Mouse (Mus musculus) gastrocnemius, adult 18-20 months (tissue): ENCODE measurements around the gene Trim7. TPM values are rescaled to one million over a fixed set of nuclear protein-coding genes. Genes with fewer than 3 reads are reported as not detected.
"Not testable (repeated sequence)": the region's sequence is repeated elsewhere in the genome, so short reads cannot be mapped to it uniquely, and the experiment has no call there.

Source experiments
- DNase-seq: peaks from one replicate; pipeline ENCODE4 v3.0.0; 2021; ENCODE audit warnings: low spot score
- total RNA-seq, 2 experiments: library from RNA; stranded (reverse); gene quantifications; 2 replicates each; pipeline ENCODE4 v1.2.3; 2021

Trim7 gene
- total RNA-seq, 2 experiments from 2014 or later, result 34.7 to 41.9 TPM

- no peak for DNase-seq
These were observed 20.9 kb downstream of the Trim7 start for GRCm38 (mm10) chr11:48846881-48847280.

GRCm38 (mm10) chr11:48850240-48850639, 24.3 kb downstream of the Trim7 start:
- DNase-seq, result no peak

GRCm38 (mm10) chr11:48851270-48851995, 25.5 kb downstream of the Trim7 start:
- DNase-seq, result no peak

- DNase-seq, result no peak
These were observed 26.2 kb downstream of the Trim7 start for GRCm38 (mm10) chr11:48852190-48852589.

GRCm38 (mm10) chr11:48852624-48853473, 26.9 kb downstream of the Trim7 start:
- DNase-seq, result no peak

- peak; percentile 91 for DNase-seq
These were observed 27.7 kb downstream of the Trim7 start for GRCm38 (mm10) chr11:48853474-48854180.

GRCm38 (mm10) chr11:48859014-48859413, 33.1 kb downstream of the Trim7 start:
- peak; percentile 72 for DNase-seq

GRCm38 (mm10) chr11:48862784-48863319, 36.9 kb downstream of the Trim7 start:
- no peak for DNase-seq

GRCm38 (mm10) chr11:48863808-48864207, 37.9 kb downstream of the Trim7 start:
- no peak for DNase-seq

- no peak for DNase-seq
These were observed 40.5 kb downstream of the Trim7 start for GRCm38 (mm10) chr11:48866481-48866880.

GRCm38 (mm10) chr11:48869380-48870110, 43.6 kb downstream of the Trim7 start:
- DNase-seq, result no peak

- no peak for DNase-seq
These were observed 44.8 kb downstream of the Trim7 start for GRCm38 (mm10) chr11:48870781-48871180.

- peak; percentile 70 for DNase-seq
These were observed 45.3 kb downstream of the Trim7 start, which contains the start of gene Irgm1 for GRCm38 (mm10) chr11:48871201-48871772. Irgm1 (minus strand) TSS chr11:48871683.

GRCm38 (mm10) chr11:48871817-48872541, 46.0 kb downstream of the Trim7 start:
- peak; percentile 78 for DNase-seq

GRCm38 (mm10) chr11:48872695-48873300, 46.9 kb downstream of the Trim7 start:
- no peak for DNase-seq

- no peak for DNase-seq
These were observed 47.8 kb downstream of the Trim7 start for GRCm38 (mm10) chr11:48873591-48874290.

GRCm38 (mm10) chr11:48874465-48874864, 48.5 kb downstream of the Trim7 start:
- DNase-seq, result peak; percentile 51

GRCm38 (mm10) chr11:48875343-48875837, 49.5 kb downstream of the Trim7 start:
- not testable (repeated sequence) for DNase-seq

GRCm38 (mm10) chr11:48876680-48877079, 50.7 kb downstream of the Trim7 start:
- no peak for DNase-seq
